Comparison of ENCODE assay signal across 12 mouse cellular contexts in genomic region chr14:30265728-30266127, GRCm38 (mm10).
DNase-seq lines count a peak whose midpoint lies in the region; ATAC-seq lines count a peak whose summit lies in the region.
"Had no signal": no experiment of that assay in that cellular context is flagged by ENCODE, and none has a peak within 500 bp of the region (broad histone marks: within the 10 kb centered on the region; RNA-seq: fewer than 3 reads in every experiment).

No protein-coding gene starts in this region.

- no peaks in the 10 kb centered on the region for H3K9me3 ChIP-seq in liver, embryonic 16.5 days (replicated peaks; ENCODE audit: control insufficient read depth, low read length)
- H3K9me3 ChIP-seq in stomach, embryonic 14.5 days (ENCODE audit: control insufficient read depth, low read depth, low read length) = no peaks in the 10 kb centered on the region
- H3K9me3 ChIP-seq: limb, embryonic 12.5 days had no signal

- peak; percentile 77 for ATAC-seq in activated CD4-positive, CD25-positive, alpha-beta regulatory T cell, adult 4 months
- peak; percentile 93 for ATAC-seq in liver, embryonic 16.5 days (ENCODE audit: low read depth)
- peak; percentile 49; the same call in 1 of the 2 replicates for ATAC-seq in stomach, embryonic 14.5 days (ENCODE audit: insufficient number of reproducible peaks, insufficient read depth, low FRiP score, low read depth)

- H3K36me3 ChIP-seq in liver, embryonic 16.5 days (ENCODE audit: control insufficient read depth, insufficient read depth) = no peaks in the 10 kb centered on the region
- no peaks in the 10 kb centered on the region for H3K36me3 ChIP-seq in stomach, embryonic 14.5 days (ENCODE audit: control insufficient read depth, insufficient read depth, low read length)
- H3K36me3 ChIP-seq: limb, embryonic 12.5 days had no signal

- peak; percentile 17 for DNase-seq in adrenal gland, postnatal 14 days
- no peak for DNase-seq in adrenal gland, adult 8-10 months
- no peak for DNase-seq in MN1 (ENCODE audit: low spot score)
- no peak for DNase-seq in Muller cell, postnatal 12 days (ENCODE audit: inconsistent ontology term)
- DNase-seq in heart, adult 18-20 months = no peak
- DNase-seq: cerebellum, adult 2 months had no signal

- no peak overlapping the region for H3K9ac ChIP-seq in liver, embryonic 16.5 days (ENCODE audit: low read depth, low read length)
- H3K9ac ChIP-seq in stomach, embryonic 14.5 days (replicated peaks; ENCODE audit: low read depth, low read length) = no peak overlapping the region
- H3K9ac ChIP-seq: limb, embryonic 12.5 days had no signal

- H3K4me3 ChIP-seq in liver, embryonic 16.5 days (ENCODE audit: low read depth, low read length) = no peak overlapping the region
- H3K4me3 ChIP-seq in stomach, embryonic 14.5 days (ENCODE audit: low read depth, low read length) = no peak overlapping the region
- H3K4me3 ChIP-seq: erythroblast, embryonic 14.5 days; limb, embryonic 12.5 days had no signal

- H3K4me2 ChIP-seq in liver, embryonic 16.5 days (ENCODE audit: low read depth, low read length) = no peak overlapping the region
- H3K4me2 ChIP-seq in stomach, embryonic 14.5 days (replicated peaks; ENCODE audit: low read depth, low read length) = no peak overlapping the region
- H3K4me2 ChIP-seq: limb, embryonic 12.5 days had no signal

- WGBS in liver, embryonic 16.5 days (ENCODE audit: insufficient replicate concordance) = 39% methylated on average over 9 of the region's 9 CpGs
- WGBS in stomach, embryonic 14.5 days = 75% methylated on average over 9 of the region's 9 CpGs

- no peaks in the 10 kb centered on the region for H3K27me3 ChIP-seq in liver, embryonic 16.5 days (ENCODE audit: control insufficient read depth, insufficient read depth, low read depth, low read length)
- H3K27me3 ChIP-seq in stomach, embryonic 14.5 days (ENCODE audit: control insufficient read depth, insufficient read depth, low read length) = no peaks in the 10 kb centered on the region
- H3K27me3 ChIP-seq: limb, embryonic 12.5 days had no signal

- H3K4me1 ChIP-seq in liver, embryonic 16.5 days (ENCODE audit: control insufficient read depth, low read depth, low read length) = peaks cover 13% of the 10 kb centered on the region
- 0 out of 2 replicates have a peak, but pooled peaks cover 5% of the 10 kb centered on the region for H3K4me1 ChIP-seq in stomach, embryonic 14.5 days (ENCODE audit: control insufficient read depth, insufficient read depth, low read length)

- H3K27ac ChIP-seq in liver, embryonic 16.5 days (ENCODE audit: low read length) = no peak overlapping the region
- H3K27ac ChIP-seq in stomach, embryonic 14.5 days (ENCODE audit: low read length) = no peak overlapping the region
- H3K27ac ChIP-seq: kidney, postnatal 0 days; limb, embryonic 12.5 days had no signal
